Mouse (Mus musculus): ENCODE data around the gene Adamts13. TPM values are rescaled to one million over a fixed set of nuclear protein-coding genes. Genes with fewer than 3 reads are reported as not detected.

Gene Adamts13
- total and polyA plus RNA-seq, 3 experiments: 0.13 to 0.17 TPM; not detected in 1

DNA sequence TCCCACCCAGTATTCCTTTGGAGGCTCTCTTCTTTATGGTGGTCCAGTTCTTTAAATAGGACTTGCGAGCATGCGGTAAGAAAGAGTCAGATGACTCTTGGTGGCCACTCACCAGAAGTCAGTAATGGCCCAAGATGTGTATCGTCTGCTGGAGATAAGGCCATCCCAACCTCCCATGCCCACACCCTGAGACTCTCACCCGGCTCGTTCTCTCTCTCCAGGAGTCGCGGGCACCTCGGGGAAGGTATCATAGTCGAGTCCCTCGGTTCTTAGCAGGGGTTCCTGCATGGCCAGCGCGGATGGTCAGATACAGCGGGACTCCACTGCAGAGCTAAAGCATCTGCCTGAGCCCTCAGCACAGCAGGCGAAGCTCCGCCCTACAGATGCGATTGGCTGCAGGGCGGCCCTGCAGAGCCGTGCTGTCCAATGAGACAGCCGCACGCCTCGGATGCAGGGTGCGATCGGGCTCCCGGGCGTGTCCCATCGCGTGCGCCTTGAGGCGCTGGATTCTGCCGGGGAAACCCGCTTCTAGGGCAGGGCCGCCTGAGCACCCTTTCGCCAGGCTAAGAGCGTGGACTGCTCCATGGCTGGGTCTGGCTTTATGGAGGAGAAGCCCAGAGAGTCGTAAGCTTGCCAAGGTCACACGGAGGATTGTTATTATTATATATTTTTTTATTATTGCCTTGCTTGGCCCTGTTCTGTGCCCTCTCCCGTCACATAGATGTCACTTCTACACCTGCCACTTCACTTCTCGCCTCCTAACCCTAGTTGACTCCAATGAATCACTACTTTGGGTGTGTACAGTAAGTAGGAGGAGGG is 54.6 kb downstream of the Adamts13 start, which contains the start of gene Slc2a6:
Slc2a6 (minus strand) TSS at position 381 of the 819 bp plus-strand sequence.
- H3K4me2 ChIP-seq (ENCODE audit: insufficient read depth, low read depth, poor library complexity, severe bottlenecking): peak within 1 kb of the TSS; percentile 86
- peak within 1 kb of the TSS; percentile 77 for H3K27ac ChIP-seq (ENCODE audit: insufficient read depth, low read depth)
- no peaks in the 10 kb centered on the region for H3K27me3 ChIP-seq (replicated peaks)
- peak within 1 kb of the TSS; percentile 72 for H3K9ac ChIP-seq (ENCODE audit: insufficient read depth, low read depth)
- H3K36me3 ChIP-seq (replicated peaks in 1 of 2; ENCODE audit: control insufficient read depth in 1 of 2, insufficient read depth in 1 of 2, low read length in 1 of 2): peaks cover 21 to 27% of the 10 kb centered on the region in 2 experiments
- H3K9me3 ChIP-seq (replicated peaks; ENCODE audit: low read length): no peaks in the 10 kb centered on the region
- in situ Hi-C loops (cut with MboI; ENCODE audit: low pct_ligation_motif_present, low pct_unique_long_range_greater_than_20kb, low sequenced_read_pairs) (no loop called here), dilution Hi-C loops (cut with MboI; ENCODE audit: extremely low pct_ligation_motif_present, extremely low pct_unique_long_range_greater_than_20kb, low sequenced_read_pairs) (no loop called here)
- peak within 1 kb of the TSS; percentile 72 to 74 (median 73) for H3K4me3 ChIP-seq (replicated peaks in 1 of 3; ENCODE audit: low read depth in 2 of 3, low read length in 2 of 3, poor library complexity in 1 of 3)
- peak; percentile 89 for DNase-seq (ENCODE audit: extremely low read depth)
- peaks cover 25 to 63% of the 10 kb centered on the region in 2 experiments for H3K4me1 ChIP-seq (ENCODE audit: control insufficient read depth in 1 of 2, insufficient read depth in 2 of 2)
- TF ChIP-seq USF1 (IDR thresholded peaks at IDR 0.05; ENCODE audit: low read depth, low read length) (no peak), UBTF (IDR thresholded peaks at IDR 0.05; ENCODE audit: low read depth, low read length) (peak; percentile 78; the same call in 1 of the 2 replicates), ELF1 (IDR thresholded peaks at IDR 0.05; ENCODE audit: low read depth, low read length) (no peak; the same call in 1 of the 2 replicates), HCFC1 (IDR thresholded peaks at IDR 0.05; ENCODE audit: low read depth, low read length) (no peak), MAFK (IDR thresholded peaks at IDR 0.05; ENCODE audit: insufficient replicate concordance, low read length) (no peak), MAZ (IDR thresholded peaks at IDR 0.05; ENCODE audit: low read depth, low read length) (no peak), JUND (conservative IDR thresholded peaks at IDR 0.05; ENCODE audit: low read depth, low read length) (no peak), CHD2 (IDR thresholded peaks at IDR 0.05; ENCODE audit: low read length) (no peak), EP300 (IDR thresholded peaks at IDR 0.05; ENCODE audit: low read length) (no peak), IRF4 (IDR thresholded peaks at IDR 0.05; ENCODE audit: low read depth, low read length) (no peak), NRF1 (IDR thresholded peaks at IDR 0.05; ENCODE audit: low read depth, low read length) (peak; percentile 63), ETS1 (conservative IDR thresholded peaks at IDR 0.05; ENCODE audit: low read depth, low read length) (no peak), ZC3H11A (IDR thresholded peaks at IDR 0.05; ENCODE audit: low read depth, low read length) (no peak), GABPA (IDR thresholded peaks at IDR 0.05; ENCODE audit: insufficient replicate concordance, low read depth, low read length) (no peak), PAX5 (IDR thresholded peaks at IDR 0.05; ENCODE audit: low read length) (no peak), E2F4 (IDR thresholded peaks at IDR 0.05; ENCODE audit: insufficient replicate concordance, low read depth, low read length) (no peak), NELFE (IDR thresholded peaks at IDR 0.05; ENCODE audit: low read depth, low read length) (peak; percentile 79), MYC (IDR thresholded peaks at IDR 0.05; ENCODE audit: low read depth, low read length) (no peak), CHD1 (IDR thresholded peaks at IDR 0.05; ENCODE audit: low read depth, low read length) (no peak), ZMIZ1 (IDR thresholded peaks at IDR 0.05; ENCODE audit: low read depth, low read length) (peak; percentile 27; the same call in 1 of the 2 replicates), JUN (IDR thresholded peaks at IDR 0.05; ENCODE audit: insufficient read depth, low read depth, low read length) (no peak), ZKSCAN1 (IDR thresholded peaks at IDR 0.05; ENCODE audit: borderline replicate concordance, low read depth, low read length) (no peak), SMC3 (IDR thresholded peaks at IDR 0.05; ENCODE audit: low read depth, low read length) (no peak), ZNF384 (IDR thresholded peaks at IDR 0.05; ENCODE audit: low read depth, low read length) (no peak), MAX (IDR thresholded peaks at IDR 0.05; ENCODE audit: low read length) (peak; percentile 62), SIN3A (IDR thresholded peaks at IDR 0.05; ENCODE audit: low read length) (peak; percentile 17; the same call in 1 of the 2 replicates), CTCF (conservative IDR thresholded peaks at IDR 0.05 in 1 of 2, IDR thresholded peaks at IDR 0.05 in 1 of 2; ENCODE audit: low read depth in 2 of 2, low read length in 2 of 2) (no peak), MEF2A (IDR thresholded peaks at IDR 0.05; ENCODE audit: borderline replicate concordance, low read depth, low read length) (no peak), TCF12 (IDR thresholded peaks at IDR 0.05; ENCODE audit: low read depth, low read length) (peak; percentile 56; the same call in 1 of the 2 replicates), POLR2A (IDR thresholded peaks at IDR 0.05; ENCODE audit: low read depth, low read length) (peak; percentile 87), RCOR1 (conservative IDR thresholded peaks at IDR 0.05; ENCODE audit: low read depth, low read length) (no peak), RAD21 (IDR thresholded peaks at IDR 0.05; ENCODE audit: low read depth, low read length) (no peak), MXI1 (IDR thresholded peaks at IDR 0.05; ENCODE audit: low read depth, low read length) (peak; percentile 55; the same call in 1 of the 2 replicates), BHLHE40 (IDR thresholded peaks at IDR 0.05; ENCODE audit: low read depth, low read length) (peak; percentile 92), USF2 (conservative IDR thresholded peaks at IDR 0.05; ENCODE audit: low read depth, low read length) (no peak), KAT2A (IDR thresholded peaks at IDR 0.05; ENCODE audit: insufficient replicate concordance, low read length) (no peak), TBP (conservative IDR thresholded peaks at IDR 0.05; ENCODE audit: low read depth, low read length) (peak; percentile 78), POLR2AphosphoS2 (IDR thresholded peaks at IDR 0.05; ENCODE audit: low read depth, low read length) (no peak; the same call in 1 of the 2 replicates)
- H3K79me2 ChIP-seq (replicated peaks; ENCODE audit: control insufficient read depth, extremely low read depth, insufficient read depth, poor library complexity, severe bottlenecking): peaks cover 4% of the 10 kb centered on the region; the same call in 1 of the 2 replicates

Measured in CH12.LX (cell line).